Mouse (Mus musculus): ENCODE results near the gene Prps2. TPM values are rescaled to one million over a fixed set of nuclear protein-coding genes. Genes with fewer than 3 reads are reported as not detected.
"Not testable (repeated sequence)": the region's sequence is repeated elsewhere in the genome, so short reads cannot be mapped to it uniquely, and the experiment has no call there.

Gene Prps2
- not detected in 2 replicates for polyA plus RNA-seq (2012; ENCODE audit: insufficient read depth, insufficient read length, low replicate concordance, missing spikeins)

DNA sequence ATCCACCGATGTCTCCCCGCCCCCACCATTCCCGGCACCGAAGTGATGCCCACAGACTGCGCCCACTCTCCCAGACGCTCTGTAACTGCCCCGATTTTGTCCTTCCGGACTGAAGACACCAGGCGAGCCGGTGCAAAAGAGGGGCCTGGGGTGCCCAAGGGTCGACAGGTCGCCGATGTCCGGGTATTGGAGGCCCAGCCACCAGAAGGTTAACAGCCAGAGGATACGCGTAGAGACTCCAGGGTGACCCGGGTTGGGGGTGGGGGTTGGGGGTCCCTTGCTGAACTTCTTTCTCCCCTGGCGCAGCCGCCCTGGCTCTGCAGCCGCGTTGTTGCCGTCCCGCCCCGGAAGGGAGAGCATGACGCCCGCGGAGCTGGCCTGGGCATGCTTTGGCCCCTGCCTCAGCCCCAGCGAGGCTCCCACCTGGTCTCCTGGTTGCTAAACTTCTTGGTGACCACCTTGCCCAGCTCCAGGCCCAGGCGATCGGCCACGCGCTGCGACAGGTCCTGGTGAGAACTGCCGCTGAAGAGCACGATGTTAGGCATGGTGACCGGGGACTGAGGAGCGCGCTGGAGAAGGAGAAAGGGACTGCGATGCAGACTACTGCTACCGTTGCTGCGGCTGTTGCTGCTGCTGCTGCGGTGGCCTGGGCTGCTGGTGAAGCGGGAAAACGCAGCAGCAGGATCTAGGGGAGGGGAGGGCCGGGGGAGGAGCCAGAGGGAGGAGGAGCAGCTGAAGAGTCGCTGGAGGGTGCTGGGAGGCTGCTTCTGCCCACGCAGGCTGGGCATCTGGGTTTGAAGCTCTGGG is at the start of gene Prps2:
Gene Prps2, minus strand, starts transcription at position 703 of the 807 bp plus-strand sequence.
- Histone ChIP-seq H3K4me3 (ENCODE audit: insufficient read depth, low read depth, low read length) (peak within 1 kb of the TSS; percentile 68), H3K4me1 (ENCODE audit: control insufficient read depth, insufficient read depth, low read length) (peaks cover 3% of the 10 kb centered on the region; the same call in 1 of the 2 replicates), H3K27ac (ENCODE audit: insufficient read depth, low read depth, low read length) (peak within 1 kb of the TSS; percentile 69)
- 21% methylated on average over 47 of the region's 47 CpGs for WGBS
- TF ChIP-seq CTCF (IDR thresholded peaks at IDR 0.05; ENCODE audit: insufficient read depth, low read depth, low read length) (no peak), POLR2A (IDR thresholded peaks at IDR 0.05; ENCODE audit: insufficient read depth, low read depth, low read length) (peak; percentile 32)

DNA sequence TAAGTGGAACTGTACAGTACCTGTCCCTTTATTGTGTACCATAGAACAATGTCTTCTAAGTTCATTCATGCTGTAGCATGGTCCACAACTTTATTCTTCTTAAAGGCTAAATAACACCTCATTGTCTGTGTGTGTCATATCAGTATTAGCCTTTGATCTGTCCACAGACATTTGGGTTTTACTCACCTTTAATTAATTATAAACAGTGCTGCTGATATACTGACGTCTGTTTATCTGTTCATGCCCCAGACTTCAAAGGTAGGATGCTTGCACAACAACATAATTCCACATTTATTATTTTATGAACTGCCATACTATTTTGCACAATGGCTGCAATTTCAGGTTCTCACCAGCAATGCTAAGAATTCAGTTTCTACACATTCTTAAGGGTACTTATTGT is 35.1 kb upstream of the Prps2 start:
- H3K27ac ChIP-seq (ENCODE audit: insufficient read depth, low read depth, low read length) = no peak overlapping the region
- WGBS = 70% methylated on average over 1 of the region's 1 CpGs
- TF ChIP-seq CTCF (IDR thresholded peaks at IDR 0.05; ENCODE audit: insufficient read depth, low read depth, low read length) (no peak), POLR2A (IDR thresholded peaks at IDR 0.05; ENCODE audit: insufficient read depth, low read depth, low read length) (no peak)
- no peak overlapping the region for H3K4me3 ChIP-seq (ENCODE audit: insufficient read depth, low read depth, low read length)
- H3K4me1 ChIP-seq (ENCODE audit: control insufficient read depth, insufficient read depth, low read length) = no peaks in the 10 kb centered on the region

DNA sequence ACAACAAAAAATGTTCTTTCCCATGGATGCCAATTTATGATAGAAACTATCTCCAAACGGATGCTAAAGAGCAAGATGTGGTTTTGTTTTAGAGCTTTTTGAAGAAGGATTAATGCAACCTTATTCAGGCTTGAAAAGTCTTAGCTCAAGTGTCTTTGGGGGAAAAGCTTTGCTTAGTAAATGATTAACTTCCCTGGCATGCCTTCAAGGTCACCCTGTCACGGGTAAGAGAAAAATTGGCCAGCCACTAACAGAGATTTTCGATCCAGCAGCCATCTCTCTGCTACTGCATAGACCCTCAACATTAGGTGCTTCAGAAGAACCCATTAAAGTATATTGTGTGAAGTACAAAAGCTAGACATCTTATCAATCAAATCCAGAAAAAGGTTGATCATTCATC is 12.4 kb upstream of the Prps2 start:
- TF ChIP-seq CTCF (IDR thresholded peaks at IDR 0.05; ENCODE audit: insufficient read depth, low read depth, low read length) (no peak), POLR2A (IDR thresholded peaks at IDR 0.05; ENCODE audit: insufficient read depth, low read depth, low read length) (no peak)
- WGBS = 60% methylated on average over 3 of the region's 3 CpGs
- Histone ChIP-seq H3K27ac (ENCODE audit: insufficient read depth, low read depth, low read length) (no peak overlapping the region), H3K4me3 (ENCODE audit: insufficient read depth, low read depth, low read length) (no peak overlapping the region), H3K4me1 (ENCODE audit: control insufficient read depth, insufficient read depth, low read length) (no peaks in the 10 kb centered on the region)

DNA sequence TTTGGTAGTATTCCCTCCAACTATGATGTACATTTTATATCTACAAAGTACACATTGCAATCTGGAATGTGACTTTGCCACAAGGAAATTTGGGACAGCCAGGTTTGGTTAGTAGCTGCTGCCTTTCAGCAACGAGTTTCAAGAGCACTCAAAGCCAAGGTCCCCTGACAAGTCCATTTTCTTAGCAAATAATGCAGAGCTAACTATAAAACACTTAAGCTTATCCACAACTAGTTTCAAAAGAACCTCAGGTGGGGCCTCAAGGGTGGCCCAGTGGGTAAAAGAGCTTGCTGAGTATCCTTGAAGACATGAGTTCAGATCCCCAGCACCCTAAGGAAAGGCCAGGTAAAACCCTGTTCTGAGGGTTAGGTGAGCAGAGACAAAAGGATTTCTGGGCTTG is 4.1 kb upstream of the Prps2 start:
- Histone ChIP-seq H3K27ac (ENCODE audit: insufficient read depth, low read depth, low read length) (no peak overlapping the region), H3K4me1 (ENCODE audit: control insufficient read depth, insufficient read depth, low read length) (peaks cover 3% of the 10 kb centered on the region; the same call in 1 of the 2 replicates), H3K4me3 (ENCODE audit: insufficient read depth, low read depth, low read length) (no peak overlapping the region)
- no peak for TF ChIP-seq CTCF (IDR thresholded peaks at IDR 0.05; ENCODE audit: insufficient read depth, low read depth, low read length)
- TF ChIP-seq POLR2A (IDR thresholded peaks at IDR 0.05; ENCODE audit: insufficient read depth, low read depth, low read length) = no peak
- WGBS = 41% methylated on average over 1 of the region's 1 CpGs

DNA sequence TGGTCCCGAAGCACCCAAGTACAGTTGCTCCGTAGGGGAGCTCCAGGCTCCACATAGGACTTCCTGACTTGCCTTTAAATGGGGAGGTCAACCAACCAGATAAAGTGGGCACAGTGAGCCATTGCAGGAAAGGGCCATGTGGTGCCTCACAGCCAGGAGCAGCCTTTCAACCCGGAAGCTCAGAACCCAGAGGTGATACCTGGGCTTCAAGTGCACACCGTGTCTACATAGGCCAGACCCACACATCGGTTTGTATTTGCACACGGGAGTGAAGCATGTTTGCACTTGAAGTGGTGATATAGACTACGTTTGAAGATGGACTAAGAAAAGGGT is 271 bp upstream of the Prps2 start:
- WGBS = 33% methylated on average over 7 of the region's 7 CpGs
- Histone ChIP-seq H3K27ac (ENCODE audit: insufficient read depth, low read depth, low read length) (peak overlapping the region; percentile 69; the same call in 1 of the 2 replicates), H3K4me1 (ENCODE audit: control insufficient read depth, insufficient read depth, low read length) (peaks cover 3% of the 10 kb centered on the region; the same call in 1 of the 2 replicates), H3K4me3 (ENCODE audit: insufficient read depth, low read depth, low read length) (peak overlapping the region; percentile 68)
- TF ChIP-seq CTCF (IDR thresholded peaks at IDR 0.05; ENCODE audit: insufficient read depth, low read depth, low read length) (no peak), POLR2A (IDR thresholded peaks at IDR 0.05; ENCODE audit: insufficient read depth, low read depth, low read length) (no peak; the same call in 1 of the 2 replicates)

DNA sequence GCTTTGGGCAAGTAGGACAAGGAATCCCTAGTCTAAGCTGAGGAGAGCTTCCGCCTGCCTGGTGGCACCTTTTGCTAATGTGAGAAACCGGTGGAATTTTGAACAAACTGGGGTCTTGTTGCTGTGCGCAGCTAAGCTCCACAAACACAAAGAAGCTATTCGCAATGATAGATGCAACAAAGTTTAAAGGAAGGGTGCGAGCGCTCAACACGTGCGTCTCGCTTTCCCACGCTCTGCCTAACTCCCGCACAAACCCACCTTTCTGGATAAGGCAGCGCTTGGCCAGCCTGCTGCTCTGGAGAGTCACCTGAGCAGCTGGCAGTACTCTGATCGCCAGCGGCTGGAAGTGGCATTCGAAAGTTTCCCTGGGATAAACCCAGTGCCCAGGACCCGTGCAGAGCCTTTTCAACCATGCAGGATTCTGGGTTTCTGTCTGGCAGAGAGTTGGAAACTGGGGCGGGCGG is 934 bp downstream of the Prps2 start:
- 21% methylated on average over 18 of the region's 18 CpGs for WGBS
- Histone ChIP-seq H3K4me3 (ENCODE audit: insufficient read depth, low read depth, low read length) (peak overlapping the region; percentile 68), H3K27ac (ENCODE audit: insufficient read depth, low read depth, low read length) (no peak overlapping the region), H3K4me1 (ENCODE audit: control insufficient read depth, insufficient read depth, low read length) (peaks cover 3% of the 10 kb centered on the region; the same call in 1 of the 2 replicates)
- no peak for TF ChIP-seq CTCF (IDR thresholded peaks at IDR 0.05; ENCODE audit: insufficient read depth, low read depth, low read length)
- no peak for TF ChIP-seq POLR2A (IDR thresholded peaks at IDR 0.05; ENCODE audit: insufficient read depth, low read depth, low read length)

DNA sequence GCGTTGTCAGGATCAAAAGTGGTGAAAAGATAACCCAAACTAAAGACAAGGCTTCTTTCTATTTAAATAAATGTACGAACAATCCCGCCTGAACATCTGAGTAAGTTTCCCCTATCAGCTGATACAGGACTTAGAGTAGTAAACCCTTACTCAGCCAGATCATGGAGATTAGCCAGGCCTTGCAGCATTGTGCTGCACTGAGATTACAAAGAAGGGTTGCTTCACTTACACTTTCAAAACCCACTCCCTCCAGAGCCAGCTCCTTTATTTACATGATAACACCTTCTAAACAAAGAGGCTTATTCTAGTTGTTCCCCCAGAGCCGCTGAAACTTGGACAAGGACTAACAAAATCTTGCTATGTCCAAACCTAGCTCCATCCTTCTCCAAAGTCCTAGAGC is 2.5 kb downstream of the Prps2 start:
- Histone ChIP-seq H3K4me1 (ENCODE audit: control insufficient read depth, insufficient read depth, low read length) (peaks cover 3% of the 10 kb centered on the region; the same call in 1 of the 2 replicates), H3K4me3 (ENCODE audit: insufficient read depth, low read depth, low read length) (no peak overlapping the region), H3K27ac (ENCODE audit: insufficient read depth, low read depth, low read length) (no peak overlapping the region)
- TF ChIP-seq POLR2A (IDR thresholded peaks at IDR 0.05; ENCODE audit: insufficient read depth, low read depth, low read length) (no peak), CTCF (IDR thresholded peaks at IDR 0.05; ENCODE audit: insufficient read depth, low read depth, low read length) (no peak)
- WGBS = 75% methylated on average over 4 of the region's 4 CpGs

DNA sequence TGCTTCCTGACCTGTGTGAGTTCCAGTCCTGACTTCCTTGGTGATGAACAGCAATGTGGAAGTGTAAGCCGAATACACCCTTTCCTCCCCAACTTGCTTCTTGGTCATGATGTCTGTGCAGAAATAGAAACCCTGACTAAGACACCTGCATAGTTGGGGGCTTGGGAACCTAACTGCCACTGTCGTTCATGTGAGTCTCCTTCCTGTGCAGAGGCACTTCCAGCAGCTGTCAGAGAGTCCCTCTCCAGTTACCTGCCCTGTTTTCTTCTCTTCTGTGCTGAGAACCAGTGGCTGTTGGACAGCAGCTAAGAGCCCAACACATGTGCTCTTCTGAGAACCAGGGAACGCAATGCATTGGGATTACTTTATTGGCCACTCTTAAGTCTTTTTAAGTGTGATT is 21.3 kb downstream of the Prps2 start:
- H3K27ac ChIP-seq (ENCODE audit: insufficient read depth, low read depth, low read length) = not testable (repeated sequence)
- 89% methylated on average over 3 of the region's 3 CpGs for WGBS

DNA sequence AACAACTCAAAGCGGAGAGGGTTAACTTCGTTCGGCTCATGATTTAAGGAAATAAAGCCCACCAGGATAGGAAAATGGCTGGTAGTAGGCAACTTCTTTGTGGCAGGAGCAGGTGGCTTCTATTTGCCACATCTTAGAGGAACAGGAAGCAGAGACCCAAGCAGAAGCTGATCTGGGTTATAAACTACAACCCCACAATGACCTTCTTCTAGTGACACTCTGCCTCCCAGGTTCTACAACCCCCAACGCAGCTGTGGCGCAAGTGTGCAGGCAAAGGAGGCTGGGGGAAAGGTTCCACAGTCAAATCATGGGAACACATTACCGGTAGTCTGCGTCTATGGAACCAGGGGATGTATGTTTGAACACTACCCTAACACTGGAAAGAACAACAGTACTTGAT is 22.8 kb downstream of the Prps2 start:
- no peak for TF ChIP-seq POLR2A (IDR thresholded peaks at IDR 0.05; ENCODE audit: insufficient read depth, low read depth, low read length)
- TF ChIP-seq CTCF (IDR thresholded peaks at IDR 0.05; ENCODE audit: insufficient read depth, low read depth, low read length) = no peak
- Histone ChIP-seq H3K4me1 (ENCODE audit: control insufficient read depth, insufficient read depth, low read length) (no peaks in the 10 kb centered on the region), H3K4me3 (ENCODE audit: insufficient read depth, low read depth, low read length) (no peak overlapping the region), H3K27ac (ENCODE audit: insufficient read depth, low read depth, low read length) (no peak overlapping the region)
- 91% methylated on average over 7 of the region's 7 CpGs for WGBS

More for the DNA sequence above, 21.3 kb downstream of the Prps2 start:
- H3K4me3 ChIP-seq (ENCODE audit: insufficient read depth, low read depth, low read length); H3K4me1 ChIP-seq (ENCODE audit: control insufficient read depth, insufficient read depth, low read length): not testable (repeated sequence)
